Mouse (Mus musculus) C2C12 (cell line): ENCODE measurements around the gene Hist1h3d.

Experiments used
- CEBPB ChIP-seq: IDR thresholded peaks from one replicate; pipeline ENCODE4 v1.6.1; 2011; ENCODE audit warnings: low read depth, mild to moderate bottlenecking, control low read depth, moderate library complexity
- CTCF ChIP-seq: IDR thresholded peaks from one replicate; pipeline ENCODE4 v1.5.1; 2011; ENCODE audit not compliant: control insufficient read depth, insufficient read depth, insufficient read length
- MYOD1 ChIP-seq: IDR thresholded peaks from one replicate; pipeline ENCODE4 v1.6.1; 2011; ENCODE audit warnings: low read depth; ENCODE audit not compliant: control insufficient read depth, insufficient read length
- MYOG ChIP-seq: IDR thresholded peaks from one replicate; pipeline ENCODE4 v1.6.1; 2011; ENCODE audit not compliant: control insufficient read depth, insufficient read length; ENCODE audit errors: extremely low read depth

- TF ChIP-seq CTCF (no peak), MYOG (no peak), CEBPB (peak; percentile 64), MYOD1 (no peak)
Observed at GRCm38 (mm10) chr13:23571022-23571503, 4.5 kb upstream of the Hist1h3d start, which contains the start of the genes Hist1h2ae and Hist1h2bg.
